Mouse (Mus musculus): Measurements from ENCODE around the gene Htr2b. TPM values are rescaled to one million over a fixed set of nuclear protein-coding genes. Genes with fewer than 3 reads are reported as not detected.
A peak's percentile ranks its signal among the peaks of the same experiment; 100 is the strongest.

Htr2b gene
- polyA plus RNA-seq, 1 experiment from 2014 or later: 4.3 TPM

- Histone ChIP-seq H3K27me3 (replicated peaks; ENCODE audit: control insufficient read depth, insufficient read depth, low read length) (no peaks in the 10 kb centered on the region), H3K9ac (ENCODE audit: low read depth, low read length) (peak within 1 kb of the TSS; percentile 58), H3K4me1 (replicated peaks; ENCODE audit: control insufficient read depth, insufficient read depth, low read length) (peaks cover 5% of the 10 kb centered on the region; the same call in 1 of the 2 replicates), H3K27ac (ENCODE audit: low read depth, low read length) (peak within 1 kb of the TSS; percentile 82), H3K36me3 (ENCODE audit: control insufficient read depth, insufficient read depth) (peaks cover 5% of the 10 kb centered on the region; the same call in 1 of the 2 replicates), H3K9me3 (ENCODE audit: control insufficient read depth) (no peaks in the 10 kb centered on the region), H3K4me3 (ENCODE audit: low read depth, low read length) (peak within 1 kb of the TSS; percentile 79), H3K4me2 (replicated peaks; ENCODE audit: low read depth) (peak within 1 kb of the TSS; percentile 92)
- TF ChIP-seq CTCF (IDR thresholded peaks at IDR 0.05; ENCODE audit: low read depth): no peak
- WGBS: 3% methylated on average over 40 of the region's 40 CpGs
- peak; percentile 98 for ATAC-seq
Measured at GRCm38 (mm10) chr1:86154133-86154823, 42.5 kb upstream of the Htr2b start, which contains the start of gene Armc9. TSS of gene Armc9 (plus strand) at chr1:86154780.

- no peak overlapping the region for H3K27ac ChIP-seq (ENCODE audit: low read depth, low read length)
- peaks cover 5% of the 10 kb centered on the region; the same call in 1 of the 2 replicates for H3K4me1 ChIP-seq (replicated peaks; ENCODE audit: control insufficient read depth, insufficient read depth, low read length)
- 96% methylated on average over 1 of the region's 1 CpGs for WGBS
- H3K36me3 ChIP-seq (ENCODE audit: control insufficient read depth, insufficient read depth): peaks cover 5% of the 10 kb centered on the region; the same call in 1 of the 2 replicates
- H3K4me2 ChIP-seq (replicated peaks; ENCODE audit: low read depth): no peak overlapping the region
- ATAC-seq: no peak
- no peaks in the 10 kb centered on the region for H3K27me3 ChIP-seq (replicated peaks; ENCODE audit: control insufficient read depth, insufficient read depth, low read length)
- H3K9ac ChIP-seq (ENCODE audit: low read depth, low read length): no peak overlapping the region
- H3K4me3 ChIP-seq (ENCODE audit: low read depth, low read length): no peak overlapping the region
- no peaks in the 10 kb centered on the region for H3K9me3 ChIP-seq (ENCODE audit: control insufficient read depth)
- TF ChIP-seq CTCF (IDR thresholded peaks at IDR 0.05; ENCODE audit: low read depth): peak; percentile 62
Measured at GRCm38 (mm10) chr1:86152618-86153017, 40.8 kb upstream of the Htr2b start.

GRCm38 (mm10) chr1:86151376-86151775 is 39.6 kb upstream of the Htr2b start:
- H3K27ac ChIP-seq (ENCODE audit: low read depth, low read length): no peak overlapping the region
- TF ChIP-seq CTCF (IDR thresholded peaks at IDR 0.05; ENCODE audit: low read depth): no peak
- no peaks in the 10 kb centered on the region for H3K36me3 ChIP-seq (ENCODE audit: control insufficient read depth, insufficient read depth)
- H3K9me3 ChIP-seq (ENCODE audit: control insufficient read depth): no peaks in the 10 kb centered on the region
- no peak overlapping the region for H3K4me2 ChIP-seq (replicated peaks; ENCODE audit: low read depth)
- peaks cover 5% of the 10 kb centered on the region; the same call in 1 of the 2 replicates for H3K4me1 ChIP-seq (replicated peaks; ENCODE audit: control insufficient read depth, insufficient read depth, low read length)
- H3K9ac ChIP-seq (ENCODE audit: low read depth, low read length): no peak overlapping the region
- no peak overlapping the region for H3K4me3 ChIP-seq (ENCODE audit: low read depth, low read length)
- ATAC-seq: no peak
- 74% methylated on average over 7 of the region's 7 CpGs for WGBS
- no peaks in the 10 kb centered on the region for H3K27me3 ChIP-seq (replicated peaks; ENCODE audit: control insufficient read depth, insufficient read depth, low read length)

- H3K9ac ChIP-seq (ENCODE audit: low read depth, low read length): no peak overlapping the region
Measured at GRCm38 (mm10) chr1:86150929-86151328, 39.2 kb upstream of the Htr2b start.

GRCm38 (mm10) chr1:86148161-86148560 is 36.4 kb upstream of the Htr2b start:
- WGBS: 82% methylated on average over 9 of the region's 9 CpGs
- Histone ChIP-seq H3K27ac (ENCODE audit: low read depth, low read length) (no peak overlapping the region), H3K9ac (ENCODE audit: low read depth, low read length) (no peak overlapping the region), H3K4me2 (replicated peaks; ENCODE audit: low read depth) (no peak overlapping the region), H3K9me3 (ENCODE audit: control insufficient read depth) (no peaks in the 10 kb centered on the region), H3K36me3 (ENCODE audit: control insufficient read depth, insufficient read depth) (no peaks in the 10 kb centered on the region), H3K27me3 (replicated peaks; ENCODE audit: control insufficient read depth, insufficient read depth, low read length) (no peaks in the 10 kb centered on the region), H3K4me3 (ENCODE audit: low read depth, low read length) (no peak overlapping the region), H3K4me1 (replicated peaks; ENCODE audit: control insufficient read depth, insufficient read depth, low read length) (no peaks in the 10 kb centered on the region)
- no peak for ATAC-seq
- TF ChIP-seq CTCF (IDR thresholded peaks at IDR 0.05; ENCODE audit: low read depth): no peak

More at GRCm38 (mm10) chr1:86150929-86151328, 39.2 kb upstream of the Htr2b start:
- WGBS: 71% methylated on average over 6 of the region's 6 CpGs
- Histone ChIP-seq H3K36me3 (ENCODE audit: control insufficient read depth, insufficient read depth) (no peaks in the 10 kb centered on the region), H3K4me3 (ENCODE audit: low read depth, low read length) (no peak overlapping the region), H3K27ac (ENCODE audit: low read depth, low read length) (no peak overlapping the region), H3K4me1 (replicated peaks; ENCODE audit: control insufficient read depth, insufficient read depth, low read length) (peaks cover 5% of the 10 kb centered on the region; the same call in 1 of the 2 replicates), H3K27me3 (replicated peaks; ENCODE audit: control insufficient read depth, insufficient read depth, low read length) (no peaks in the 10 kb centered on the region), H3K9me3 (ENCODE audit: control insufficient read depth) (no peaks in the 10 kb centered on the region), H3K4me2 (replicated peaks; ENCODE audit: low read depth) (no peak overlapping the region)
- ATAC-seq: no peak
- TF ChIP-seq CTCF (IDR thresholded peaks at IDR 0.05; ENCODE audit: low read depth): no peak

GRCm38 (mm10) chr1:86147557-86147956 is 35.8 kb upstream of the Htr2b start:
- Histone ChIP-seq H3K27me3 (replicated peaks; ENCODE audit: control insufficient read depth, insufficient read depth, low read length) (no peaks in the 10 kb centered on the region), H3K4me2 (replicated peaks; ENCODE audit: low read depth) (no peak overlapping the region), H3K4me3 (ENCODE audit: low read depth, low read length) (no peak overlapping the region), H3K9ac (ENCODE audit: low read depth, low read length) (no peak overlapping the region), H3K4me1 (replicated peaks; ENCODE audit: control insufficient read depth, insufficient read depth, low read length) (no peaks in the 10 kb centered on the region), H3K27ac (ENCODE audit: low read depth, low read length) (no peak overlapping the region), H3K9me3 (ENCODE audit: control insufficient read depth) (no peaks in the 10 kb centered on the region), H3K36me3 (ENCODE audit: control insufficient read depth, insufficient read depth) (no peaks in the 10 kb centered on the region)
- TF ChIP-seq CTCF (IDR thresholded peaks at IDR 0.05; ENCODE audit: low read depth): no peak
- 74% methylated on average over 5 of the region's 5 CpGs for WGBS
- ATAC-seq: no peak

Measured in intestine, postnatal 0 days (tissue).